Mouse (Mus musculus): ENCODE data around the gene Ncmap.

GRCm38 (mm10) chr4:135336023-135336357, 62.0 kb downstream of the Ncmap start:
- TF ChIP-seq TBP (conservative IDR thresholded peaks at IDR 0.05; ENCODE audit: low read depth, low read length), result no peak
- TF ChIP-seq POLR2A (IDR thresholded peaks at IDR 0.05; ENCODE audit: low read depth, low read length), result no peak
- no peak for TF ChIP-seq CTCF (conservative IDR thresholded peaks at IDR 0.05 in 1 of 2, IDR thresholded peaks at IDR 0.05 in 1 of 2; ENCODE audit: low read depth in 2 of 2, low read length in 2 of 2)
- no peak for TF ChIP-seq CHD2 (IDR thresholded peaks at IDR 0.05; ENCODE audit: low read length)
- no peak for TF ChIP-seq JUND (conservative IDR thresholded peaks at IDR 0.05; ENCODE audit: low read depth, low read length)

Data from CH12.LX (cell line).